Mouse (Mus musculus) liver, adult 2 months (tissue): Measurements from ENCODE around the gene Fermt2. TPM values are rescaled to one million over a fixed set of nuclear protein-coding genes. Genes with fewer than 3 reads are reported as not detected.

ENCODE experiments used
- DNase-seq: peaks from one replicate; pipeline ENCODE4 v3.0.0-alpha.2; 2011; ENCODE audit warnings: low read depth, low spot score; ENCODE audit errors: extremely low read depth
- H3K27ac ChIP-seq: fragments of 200-500 bp; replicated peaks from 2 replicates; pipeline ENCODE4 v1.5.1; 2012; ENCODE audit warnings: low read depth, mild to moderate bottlenecking, control low read depth, inconsistent platforms, low read length; ENCODE audit not compliant: insufficient read depth
- H3K27me3 ChIP-seq: fragments of 200-500 bp; 2 replicates; pipeline ENCODE4 v1.6.1; 2012; ENCODE audit warnings: mild to moderate bottlenecking, moderate library complexity, low read length, inconsistent platforms; ENCODE audit not compliant: control insufficient read depth, insufficient read depth
- H3K36me3 ChIP-seq: fragments of 200-500 bp; 2 replicates; pipeline ENCODE4 v1.6.1; 2012; ENCODE audit warnings: low read length, inconsistent platforms; ENCODE audit not compliant: control insufficient read depth, insufficient read depth
- H3K4me1 ChIP-seq: fragments of 200-500 bp; 2 replicates; pipeline ENCODE4 v1.6.1; 2011; ENCODE audit warnings: low read length; ENCODE audit not compliant: control insufficient read depth, insufficient read depth
- H3K4me3 ChIP-seq: fragments of 200-500 bp; 2 replicates; pipeline ENCODE4 v1.5.1; 2011; ENCODE audit warnings: low read depth, mild to moderate bottlenecking, control low read depth, low read length, moderate library complexity; ENCODE audit not compliant: insufficient read depth
- H3K79me2 ChIP-seq: fragments of 200-500 bp; 2 replicates; pipeline ENCODE4 v1.6.1; 2012; ENCODE audit warnings: inconsistent platforms, mild to moderate bottlenecking, low read length, moderate library complexity; ENCODE audit not compliant: control insufficient read depth, insufficient read depth
- H3K9ac ChIP-seq: fragments of 200-500 bp; 2 replicates; pipeline ENCODE4 v1.6.1; 2012; ENCODE audit warnings: low read depth, mild to moderate bottlenecking, control low read depth, inconsistent platforms, low read length
- CTCF ChIP-seq: fragments of 200-500 bp; IDR thresholded peaks from 2 replicates; pipeline ENCODE4 v1.5.1; 2011; ENCODE audit warnings: low read depth, low read length, control low read depth
- POLR2A ChIP-seq: fragments of 200-500 bp; IDR thresholded peaks from 2 replicates; pipeline ENCODE4 v1.6.1; 2011; ENCODE audit warnings: low read length, control low read depth; ENCODE audit not compliant: insufficient read depth; ENCODE audit errors: extremely low read depth
- WGBS: fragments of 180-500 bp; shearing (Covaris S2); methylation state at CpG from one replicate; pipeline ENCODE4 v1.1.7; 2018; 5-methylcytosine and 5-hydroxymethylcytosine counted together
- polyA plus RNA-seq: library from polyadenylated mRNA; depleted of rRNA; stranded (reverse); fragments of >200 nt; gene quantifications from 2 replicates; pipeline ENCODE4 v1.2.3, GENCODE M21; 2012; rRNA removed
- total RNA-seq: library from RNA; depleted of rRNA; stranded (reverse); fragments of >200 nt; gene quantifications from 2 replicates; pipeline ENCODE4 v1.2.3, GENCODE M21; 2014; rRNA removed

Fermt2 gene
- total and polyA plus RNA-seq, 2 experiments: 49.7 to 104 TPM

- peak; percentile 96 for DNase-seq
- no peak overlapping the region for H3K9ac ChIP-seq
- WGBS: 26% methylated on average over 4 of the region's 4 CpGs
- H3K27ac ChIP-seq: peak overlapping the region; percentile 100
- no peak overlapping the region for H3K4me3 ChIP-seq
- H3K4me1 ChIP-seq: peaks cover 11% of the 10 kb centered on the region
- H3K27me3 ChIP-seq: no peaks in the 10 kb centered on the region
- no peak for TF ChIP-seq POLR2A
- no peak for TF ChIP-seq CTCF
- no peaks in the 10 kb centered on the region for H3K79me2 ChIP-seq
- H3K36me3 ChIP-seq: no peaks in the 10 kb centered on the region
Observed at GRCm38 (mm10) chr14:45416265-45416664, 113.7 kb downstream of the Fermt2 start.

Other genes starting within 250 kb of the Fermt2 start
- gene Ero1l, start 211.3 kb downstream of the Fermt2 start, total RNA-seq: 14.9 and 16.1 TPM in 2 replicates
- 4.1 and 4.2 TPM in 2 replicates for gene Ero1l, start 211.3 kb downstream of the Fermt2 start, polyA plus RNA-seq
- 101 and 108 TPM in 2 replicates for gene Psmc6, start 200.3 kb downstream of the Fermt2 start, total RNA-seq
- 21.5 and 32.8 TPM in 2 replicates for gene Psmc6, start 200.3 kb downstream of the Fermt2 start, polyA plus RNA-seq
- 5.3 and 6.1 TPM in 2 replicates for gene Styx, start 179.0 kb downstream of the Fermt2 start, total RNA-seq
- 1.4 and 3.5 TPM in 2 replicates for gene Styx, start 179.0 kb downstream of the Fermt2 start, polyA plus RNA-seq
- 115 and 121 TPM in 2 replicates for gene Gnpnat1, start 125.2 kb downstream of the Fermt2 start, total RNA-seq
- 23.5 and 30.6 TPM in 2 replicates for gene Gnpnat1, start 125.2 kb downstream of the Fermt2 start, polyA plus RNA-seq
- gene Ddhd1, start 128.0 kb upstream of the Fermt2 start, total RNA-seq: 10.7 and 12.9 TPM in 2 replicates
- gene Ddhd1, start 128.0 kb upstream of the Fermt2 start, polyA plus RNA-seq: 6.7 and 10.1 TPM in 2 replicates